Mouse (Mus musculus) small intestine, adult 2 months (tissue): ENCODE results near the gene B4galt4. TPM values are rescaled to one million over a fixed set of nuclear protein-coding genes. Genes with fewer than 3 reads are reported as not detected.
A peak's percentile ranks its signal among the peaks of the same experiment; 100 is the strongest.

Experiments
- H3K27ac ChIP-seq: fragments of 200-500 bp; 2 replicates; pipeline ENCODE4 v1.5.1; 2012; ENCODE audit warnings: low read depth, low read length, control low read depth, inconsistent platforms; ENCODE audit not compliant: insufficient read depth
- H3K27me3 ChIP-seq: fragments of 200-500 bp; 2 replicates; pipeline ENCODE4 v1.6.1; 2012; ENCODE audit warnings: mild to moderate bottlenecking, moderate library complexity, low read length, inconsistent platforms; ENCODE audit not compliant: control insufficient read depth, insufficient read depth
- H3K36me3 ChIP-seq: fragments of 200-500 bp; 2 replicates; pipeline ENCODE4 v1.6.1; 2012; ENCODE audit warnings: mild to moderate bottlenecking, low read length, control low read depth, inconsistent platforms; ENCODE audit not compliant: control insufficient read depth, insufficient read depth
- H3K4me1 ChIP-seq: fragments of 200-500 bp; 2 replicates; pipeline ENCODE4 v1.6.1; 2012; ENCODE audit warnings: low read length, inconsistent platforms, mixed read lengths; ENCODE audit not compliant: control insufficient read depth, insufficient read depth, insufficient read length
- H3K4me3 ChIP-seq: fragments of 200-500 bp; 2 replicates; pipeline ENCODE4 v1.5.1; 2012; ENCODE audit warnings: low read depth, mild to moderate bottlenecking, control low read depth, inconsistent platforms, low read length, moderate library complexity
- CTCF ChIP-seq: fragments of 200-500 bp; IDR thresholded peaks from 2 replicates; pipeline ENCODE4 v1.5.1; 2012; ENCODE audit warnings: low read depth, mild to moderate bottlenecking, control low read depth, inconsistent platforms, low read length, moderate library complexity, mixed read lengths; ENCODE audit not compliant: insufficient replicate concordance, insufficient read length; ENCODE audit errors: extremely low read depth
- POLR2A ChIP-seq: fragments of 200-500 bp; IDR thresholded peaks from 2 replicates; pipeline ENCODE4 v1.6.1; 2012; ENCODE audit warnings: low read depth, mild to moderate bottlenecking, control low read depth, inconsistent platforms, low read length, moderate library complexity
- WGBS: fragments of 180-500 bp; shearing (Covaris S2); methylation state at CpG from one replicate; pipeline ENCODE4 v1.1.7; 2018; 5-methylcytosine and 5-hydroxymethylcytosine counted together
- polyA plus RNA-seq: library from polyadenylated mRNA; depleted of rRNA; stranded (reverse); fragments of >200 nt; gene quantifications from 2 replicates; pipeline ENCODE4 v1.2.3, GENCODE M21; 2012

B4galt4 gene
- polyA plus RNA-seq, 1 experiment: 8.7 TPM

DNA sequence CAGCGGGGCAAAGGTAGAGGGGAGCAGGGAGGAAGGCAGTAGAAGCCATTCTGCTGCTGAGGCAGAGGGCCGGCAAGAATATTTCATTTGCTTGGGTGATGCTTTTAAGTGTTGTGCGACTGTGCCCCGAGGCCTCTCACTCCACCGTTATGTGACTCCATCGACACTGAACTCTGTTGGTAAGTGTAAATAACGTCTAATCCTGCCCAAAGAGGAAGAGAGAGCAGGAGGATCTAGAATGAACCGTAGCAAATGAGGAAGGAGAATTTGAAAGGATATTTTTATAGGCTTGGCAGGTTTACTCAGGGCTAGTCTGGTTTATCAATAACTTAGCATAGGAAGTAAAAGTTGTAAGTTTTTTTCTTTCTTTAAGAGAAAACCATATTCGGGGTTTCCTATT, 27.5 kb downstream of the B4galt4 start:
- Histone ChIP-seq H3K27ac (peak overlapping the region; percentile 77), H3K4me3 (no peak overlapping the region), H3K27me3 (no peaks in the 10 kb centered on the region), H3K36me3 (peaks cover 21% of the 10 kb centered on the region), H3K4me1 (peaks cover 30% of the 10 kb centered on the region)
- TF ChIP-seq POLR2A (no peak), CTCF (no peak)
- 27% methylated on average over 9 of the region's 9 CpGs for WGBS

- 94% methylated on average over 6 of the region's 6 CpGs for WGBS
- no peak for TF ChIP-seq POLR2A
- no peak for TF ChIP-seq CTCF
- Histone ChIP-seq H3K27me3 (no peaks in the 10 kb centered on the region), H3K36me3 (peaks cover 16% of the 10 kb centered on the region), H3K4me1 (peaks cover 38% of the 10 kb centered on the region), H3K4me3 (no peak overlapping the region), H3K27ac (no peak overlapping the region)
These were observed 29.1 kb downstream of the B4galt4 start for GRCm38 (mm10) chr16:38771145-38771544.

GRCm38 (mm10) chr16:38772906-38773496, 30.9 kb downstream of the B4galt4 start:
- Histone ChIP-seq H3K36me3 (peaks cover 8% of the 10 kb centered on the region), H3K4me3 (no peak overlapping the region), H3K27me3 (no peaks in the 10 kb centered on the region), H3K4me1 (peaks cover 41% of the 10 kb centered on the region), H3K27ac (peak overlapping the region; percentile 86)
- TF ChIP-seq POLR2A: no peak
- no peak for TF ChIP-seq CTCF
- 15% methylated on average over 12 of the region's 12 CpGs for WGBS

- no peaks in the 10 kb centered on the region for H3K27me3 ChIP-seq
- peaks cover 47% of the 10 kb centered on the region for H3K4me1 ChIP-seq
- H3K4me3 ChIP-seq: no peak overlapping the region
- WGBS: 22% methylated on average over 7 of the region's 7 CpGs
- no peaks in the 10 kb centered on the region for H3K36me3 ChIP-seq
- no peak for TF ChIP-seq CTCF
- TF ChIP-seq POLR2A: no peak
- H3K27ac ChIP-seq: peak overlapping the region; percentile 86
These were observed 33.1 kb downstream of the B4galt4 start for GRCm38 (mm10) chr16:38774964-38775746.

- Histone ChIP-seq H3K27ac (no peak overlapping the region), H3K36me3 (no peaks in the 10 kb centered on the region), H3K4me3 (no peak overlapping the region), H3K27me3 (no peaks in the 10 kb centered on the region), H3K4me1 (peaks cover 45% of the 10 kb centered on the region)
- 63% methylated on average over 6 of the region's 6 CpGs for WGBS
- TF ChIP-seq POLR2A (no peak), CTCF (peak; percentile 8; the same call in 1 of the 2 replicates)
These were observed 34.3 kb downstream of the B4galt4 start for GRCm38 (mm10) chr16:38776342-38776741.

DNA sequence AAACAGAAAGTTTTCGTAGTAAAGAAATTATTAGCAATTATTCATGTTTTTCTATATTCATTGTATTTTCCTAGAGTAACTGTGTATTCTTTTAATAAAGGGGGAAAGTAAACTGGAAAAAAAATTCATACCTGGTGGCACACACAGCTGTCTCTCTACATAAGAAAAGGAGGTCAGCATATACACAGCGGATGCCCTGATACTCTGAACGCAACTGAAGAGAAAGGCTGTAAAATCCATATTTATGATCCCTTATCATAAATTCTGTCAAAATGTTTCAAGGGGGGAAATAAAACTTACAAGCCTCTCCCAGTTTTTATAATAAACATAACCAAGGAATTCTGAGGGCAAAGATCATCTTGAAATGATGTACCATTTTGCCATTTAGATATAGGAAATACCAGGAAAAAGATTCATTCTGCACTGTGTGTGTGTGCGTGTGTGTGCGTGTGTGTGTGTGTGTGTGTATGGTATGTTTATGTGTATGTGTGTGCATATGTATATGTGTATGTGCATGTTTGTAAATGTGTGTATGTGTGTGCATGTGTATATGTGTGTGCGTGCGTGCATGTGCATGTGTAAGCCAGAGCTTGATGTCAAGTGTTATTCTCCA, 39.0 kb downstream of the B4galt4 start:
- Histone ChIP-seq H3K36me3 (no peaks in the 10 kb centered on the region), H3K4me1 (peaks cover 20% of the 10 kb centered on the region; the same call in 1 of the 2 replicates), H3K4me3 (no peak overlapping the region), H3K27ac (no peak overlapping the region; the same call in 1 of the 2 replicates), H3K27me3 (no peaks in the 10 kb centered on the region)
- TF ChIP-seq POLR2A (no peak), CTCF (no peak)
- 54% methylated on average over 7 of the region's 7 CpGs for WGBS

GRCm38 (mm10) chr16:38781946-38782345, 39.9 kb downstream of the B4galt4 start:
- Histone ChIP-seq H3K36me3 (no peaks in the 10 kb centered on the region), H3K4me1 (peaks cover 17% of the 10 kb centered on the region; the same call in 1 of the 2 replicates), H3K27me3 (no peaks in the 10 kb centered on the region), H3K27ac (no peak overlapping the region; the same call in 1 of the 2 replicates), H3K4me3 (no peak overlapping the region)
- WGBS: 54% methylated on average over 2 of the region's 2 CpGs
- TF ChIP-seq CTCF (no peak), POLR2A (no peak)
